Mouse (Mus musculus): Measurements from ENCODE around the gene Mrpl10. TPM values are rescaled to one million over a fixed set of nuclear protein-coding genes. Genes with fewer than 3 reads are reported as not detected.

Mrpl10 gene
- polyA plus RNA-seq (2014; fragmentation: Nextera tagmentation; extraction: Ambion mirVana), result 75.8 and 78.7 TPM in 2 replicates

GRCm38 (mm10) chr11:97041022-97041899 lies at the start of gene Mrpl10, which contains the start of gene Lrrc46:
Mrpl10 (plus strand) TSS chr11:97041560.
Lrrc46 (minus strand) TSS chr11:97041407.
- Histone ChIP-seq H3K9ac (ENCODE audit: low read length) (peak within 1 kb of the TSS; percentile 82), H3K36me3 (ENCODE audit: control insufficient read depth, insufficient read depth, low read length) (peaks cover 3% of the 10 kb centered on the region; the same call in 1 of the 2 replicates), H3K4me2 (ENCODE audit: low read depth) (peak within 1 kb of the TSS; percentile 67), H3K4me3 (ENCODE audit: low read depth, low read length) (peak within 1 kb of the TSS; percentile 79), H3K27me3 (ENCODE audit: control insufficient read depth, insufficient read depth, low read length) (no peaks in the 10 kb centered on the region), H3K4me1 (ENCODE audit: control insufficient read depth, insufficient read depth, low read length) (peaks cover 4% of the 10 kb centered on the region; the same call in 1 of the 2 replicates), H3K27ac (ENCODE audit: low read depth, low read length) (peak within 1 kb of the TSS; percentile 80), H3K9me3 (ENCODE audit: control insufficient read depth, low read length) (no peaks in the 10 kb centered on the region)
- peak; percentile 73 for ATAC-seq (ENCODE audit: insufficient read depth, low FRiP score, low TSS enrichment)
- 1% methylated on average over 46 of the region's 48 CpGs for WGBS
- peak; percentile 96 for DNase-seq (ENCODE audit: low spot score)

GRCm38 (mm10) chr11:96992722-96993311 lies 48.5 kb upstream of the Mrpl10 start:
- Histone ChIP-seq H3K36me3 (ENCODE audit: control insufficient read depth, insufficient read depth, low read length) (no peaks in the 10 kb centered on the region), H3K9me3 (ENCODE audit: control insufficient read depth, low read length) (no peaks in the 10 kb centered on the region), H3K9ac (ENCODE audit: low read length) (no peak overlapping the region), H3K4me3 (ENCODE audit: low read depth, low read length) (no peak overlapping the region), H3K27ac (ENCODE audit: low read depth, low read length) (no peak overlapping the region), H3K4me1 (ENCODE audit: control insufficient read depth, insufficient read depth, low read length) (peaks cover 29% of the 10 kb centered on the region), H3K4me2 (ENCODE audit: low read depth) (no peak overlapping the region), H3K27me3 (ENCODE audit: control insufficient read depth, insufficient read depth, low read length) (0 out of 2 replicates have a peak, but pooled peaks cover 3% of the 10 kb centered on the region)
- DNase-seq (ENCODE audit: low spot score), result no peak
- no peak for ATAC-seq (ENCODE audit: insufficient read depth, low FRiP score, low TSS enrichment)
- WGBS, result 33% methylated on average over 8 of the region's 8 CpGs

GRCm38 (mm10) chr11:96995031-96995430 lies 46.3 kb upstream of the Mrpl10 start:
- Histone ChIP-seq H3K9me3 (ENCODE audit: control insufficient read depth, low read length) (no peaks in the 10 kb centered on the region), H3K27me3 (ENCODE audit: control insufficient read depth, insufficient read depth, low read length) (0 out of 2 replicates have a peak, but pooled peaks cover 3% of the 10 kb centered on the region), H3K4me3 (ENCODE audit: low read depth, low read length) (no peak overlapping the region), H3K4me1 (ENCODE audit: control insufficient read depth, insufficient read depth, low read length) (peaks cover 24% of the 10 kb centered on the region), H3K27ac (ENCODE audit: low read depth, low read length) (no peak overlapping the region), H3K36me3 (ENCODE audit: control insufficient read depth, insufficient read depth, low read length) (no peaks in the 10 kb centered on the region), H3K4me2 (ENCODE audit: low read depth) (no peak overlapping the region), H3K9ac (ENCODE audit: low read length) (no peak overlapping the region)
- DNase-seq (ENCODE audit: low spot score) (no peak), ATAC-seq (ENCODE audit: insufficient read depth, low FRiP score, low TSS enrichment) (no peak)
- 20% methylated on average over 5 of the region's 5 CpGs for WGBS

GRCm38 (mm10) chr11:96995836-96996772 lies 45.3 kb upstream of the Mrpl10 start:
- Histone ChIP-seq H3K9me3 (ENCODE audit: control insufficient read depth, low read length) (no peaks in the 10 kb centered on the region), H3K36me3 (ENCODE audit: control insufficient read depth, insufficient read depth, low read length) (no peaks in the 10 kb centered on the region), H3K27me3 (ENCODE audit: control insufficient read depth, insufficient read depth, low read length) (0 out of 2 replicates have a peak, but pooled peaks cover 3% of the 10 kb centered on the region), H3K9ac (ENCODE audit: low read length) (no peak overlapping the region), H3K4me1 (ENCODE audit: control insufficient read depth, insufficient read depth, low read length) (peaks cover 24% of the 10 kb centered on the region), H3K27ac (ENCODE audit: low read depth, low read length) (no peak overlapping the region), H3K4me2 (ENCODE audit: low read depth) (no peak overlapping the region), H3K4me3 (ENCODE audit: low read depth, low read length) (no peak overlapping the region)
- 79% methylated on average over 15 of the region's 15 CpGs for WGBS
- ATAC-seq (ENCODE audit: insufficient read depth, low FRiP score, low TSS enrichment) (no peak), DNase-seq (ENCODE audit: low spot score) (no peak)

- Histone ChIP-seq H3K4me1 (ENCODE audit: control insufficient read depth, insufficient read depth, low read length) (peaks cover 21% of the 10 kb centered on the region), H3K36me3 (ENCODE audit: control insufficient read depth, insufficient read depth, low read length) (no peaks in the 10 kb centered on the region), H3K9ac (ENCODE audit: low read length) (peak overlapping the region; percentile 71), H3K4me2 (ENCODE audit: low read depth) (peak overlapping the region; percentile 63), H3K27me3 (ENCODE audit: control insufficient read depth, insufficient read depth, low read length) (0 out of 2 replicates have a peak, but pooled peaks cover 3% of the 10 kb centered on the region), H3K4me3 (ENCODE audit: low read depth, low read length) (peak overlapping the region; percentile 21), H3K9me3 (ENCODE audit: control insufficient read depth, low read length) (no peaks in the 10 kb centered on the region), H3K27ac (ENCODE audit: low read depth, low read length) (no peak overlapping the region)
- WGBS, result 10% methylated on average over 17 of the region's 17 CpGs
- DNase-seq (ENCODE audit: low spot score), result peak; percentile 46
- no peak for ATAC-seq (ENCODE audit: insufficient read depth, low FRiP score, low TSS enrichment)
Measured at GRCm38 (mm10) chr11:96996773-96997379, 44.5 kb upstream of the Mrpl10 start.

GRCm38 (mm10) chr11:96997380-96997956 lies 43.9 kb upstream of the Mrpl10 start:
- H3K4me1 ChIP-seq (ENCODE audit: control insufficient read depth, insufficient read depth, low read length), result peaks cover 16% of the 10 kb centered on the region
- H3K9me3 ChIP-seq (ENCODE audit: control insufficient read depth, low read length), result no peaks in the 10 kb centered on the region
- no peak overlapping the region for H3K27ac ChIP-seq (ENCODE audit: low read depth, low read length)
- no peaks in the 10 kb centered on the region for H3K36me3 ChIP-seq (ENCODE audit: control insufficient read depth, insufficient read depth, low read length)
- DNase-seq (ENCODE audit: low spot score) (peak; percentile 56), ATAC-seq (ENCODE audit: insufficient read depth, low FRiP score, low TSS enrichment) (peak; percentile 38; the same call in 1 of the 2 replicates)
- WGBS, result 3% methylated on average over 30 of the region's 30 CpGs
- 0 out of 2 replicates have a peak, but pooled peaks cover 3% of the 10 kb centered on the region for H3K27me3 ChIP-seq (ENCODE audit: control insufficient read depth, insufficient read depth, low read length)
- peak overlapping the region; percentile 71 for H3K9ac ChIP-seq (ENCODE audit: low read length)
- peak overlapping the region; percentile 63 for H3K4me2 ChIP-seq (ENCODE audit: low read depth)
- peak overlapping the region; percentile 21 for H3K4me3 ChIP-seq (ENCODE audit: low read depth, low read length)

GRCm38 (mm10) chr11:97003170-97003569 lies 38.2 kb upstream of the Mrpl10 start:
- Histone ChIP-seq H3K4me1 (ENCODE audit: control insufficient read depth, insufficient read depth, low read length) (no peaks in the 10 kb centered on the region), H3K9ac (ENCODE audit: low read length) (no peak overlapping the region), H3K9me3 (ENCODE audit: control insufficient read depth, low read length) (no peaks in the 10 kb centered on the region), H3K4me2 (ENCODE audit: low read depth) (no peak overlapping the region), H3K36me3 (ENCODE audit: control insufficient read depth, insufficient read depth, low read length) (no peaks in the 10 kb centered on the region), H3K27me3 (ENCODE audit: control insufficient read depth, insufficient read depth, low read length) (peaks cover 2% of the 10 kb centered on the region; the same call in 1 of the 2 replicates), H3K27ac (ENCODE audit: low read depth, low read length) (no peak overlapping the region), H3K4me3 (ENCODE audit: low read depth, low read length) (no peak overlapping the region)
- WGBS, result 16% methylated on average over 5 of the region's 5 CpGs
- ATAC-seq (ENCODE audit: insufficient read depth, low FRiP score, low TSS enrichment) (no peak), DNase-seq (ENCODE audit: low spot score) (no peak)

Measured in neural tube, embryonic 11.5 days (tissue).